Mouse (Mus musculus): ENCODE measurements around the gene Cpsf4. TPM values are rescaled to one million over a fixed set of nuclear protein-coding genes. Genes with fewer than 3 reads are reported as not detected.

Gene Cpsf4
- polyA plus RNA-seq (2017; shearing (Covaris generic)), result 29.3 TPM

DNA sequence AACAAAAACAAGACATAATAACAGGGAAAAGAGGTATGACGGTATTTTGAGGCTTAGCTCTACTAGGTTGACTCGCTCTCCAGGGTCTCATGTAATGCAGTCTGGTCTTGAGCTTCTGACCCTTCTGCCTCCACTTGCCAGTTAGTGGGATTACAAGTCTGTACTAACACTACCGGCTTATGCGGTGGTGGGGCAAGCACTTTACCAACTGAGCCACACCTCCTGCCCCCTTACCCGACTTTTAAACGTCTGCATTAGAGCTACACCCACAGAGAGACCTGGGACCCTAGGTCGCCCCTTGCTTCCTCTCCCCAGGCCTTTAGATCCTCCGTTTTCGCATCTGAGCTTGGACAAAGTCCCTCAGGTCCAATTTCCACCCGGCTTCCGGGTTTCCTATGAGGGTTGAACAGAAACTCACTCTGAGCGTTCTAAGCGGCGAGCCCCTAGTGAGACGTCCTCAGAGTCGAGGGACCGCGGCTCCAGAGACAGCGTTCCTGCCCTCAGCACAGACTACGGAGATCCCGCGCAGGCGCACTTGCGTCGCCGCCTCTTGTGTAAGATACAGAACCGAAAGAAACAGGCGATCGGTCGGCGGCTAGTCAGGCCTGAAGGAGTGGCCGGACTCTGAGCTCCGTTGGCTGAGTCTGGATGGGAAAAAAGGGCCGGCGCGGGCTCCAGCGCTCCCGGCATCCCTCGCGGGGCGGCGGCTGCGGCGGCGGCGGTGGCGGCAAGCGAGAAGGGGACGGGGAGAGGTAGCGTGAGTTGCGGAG lies at the start of gene Cpsf4, which contains the start of gene Ptcd1:
Gene Cpsf4, plus strand, starts transcription at position 678 of the 770 bp plus-strand sequence.
Gene Ptcd1, minus strand, starts transcription at position 573 of the 770 bp plus-strand sequence.

DNA sequence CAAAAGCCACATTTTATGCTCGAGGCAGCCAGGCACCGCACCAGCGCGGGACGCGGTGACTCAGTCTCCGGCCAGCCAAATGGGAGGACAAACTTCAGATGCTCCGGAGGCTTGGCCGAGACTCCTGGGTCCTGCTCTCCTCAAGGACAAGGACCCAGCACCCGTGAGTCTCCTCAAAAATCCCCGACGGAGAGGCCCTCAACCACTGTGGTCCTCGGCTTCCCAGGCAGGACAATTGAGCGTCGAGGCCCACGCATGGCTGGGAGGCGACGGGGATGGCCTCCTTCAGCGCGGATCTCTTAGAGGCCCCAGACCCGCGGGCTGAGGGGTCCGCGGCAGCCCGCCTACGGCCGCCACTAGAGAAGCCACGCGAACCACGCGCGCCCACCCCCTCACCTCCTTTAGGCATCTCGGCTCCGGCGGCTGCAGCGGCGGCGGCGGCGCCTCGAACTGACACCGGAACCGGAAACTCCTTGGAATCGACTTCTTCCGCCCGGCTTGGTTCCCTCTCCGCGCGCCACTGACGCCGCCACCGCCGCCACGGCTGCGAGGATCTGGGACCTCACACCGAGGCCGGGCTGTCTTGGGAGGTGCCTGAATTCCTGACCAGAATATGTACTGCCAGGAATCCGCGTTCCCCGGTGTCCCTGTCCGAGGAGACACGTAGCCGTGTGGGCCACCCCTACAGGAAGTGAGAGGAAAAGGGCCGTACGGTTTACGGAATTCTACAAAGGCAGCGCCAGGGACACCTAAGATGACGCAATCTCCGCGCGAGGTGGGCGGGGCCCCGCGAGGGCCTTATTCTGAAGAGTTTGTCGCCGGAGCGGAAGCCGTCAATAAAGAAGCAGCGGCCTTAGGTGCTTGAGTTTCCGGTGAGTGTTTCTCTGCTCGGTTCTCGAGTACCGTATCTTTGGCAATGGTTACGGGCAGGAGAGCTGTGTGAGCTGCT lies 27.2 kb upstream of the Cpsf4 start, which contains the start of the genes Pdap1 and Bud31:
Gene Pdap1, minus strand, starts transcription at position 668 of the 949 bp plus-strand sequence.
Gene Bud31, plus strand, starts transcription at position 792 of the 949 bp plus-strand sequence.

DNA sequence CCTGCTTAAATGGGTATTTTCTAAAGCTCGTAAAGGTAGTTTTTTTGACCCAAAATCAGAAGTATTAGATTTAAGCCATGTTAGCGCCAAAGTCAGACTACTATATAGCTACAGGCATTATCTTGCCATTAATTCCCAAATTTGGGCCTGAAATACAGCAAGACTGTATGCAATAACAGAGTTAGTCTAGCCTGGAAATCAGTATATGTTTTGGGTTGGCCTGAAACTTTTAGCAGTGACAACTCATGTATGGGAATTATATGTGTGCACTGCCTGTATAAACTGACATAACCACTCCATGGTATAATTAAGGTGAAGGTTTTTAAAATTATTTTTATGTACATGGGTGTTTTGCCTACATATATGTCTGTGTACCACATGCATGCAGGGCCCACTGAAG lies 24.9 kb downstream of the Cpsf4 start, which contains the start of gene Atp5j2:
Gene Atp5j2, minus strand, starts transcription at position 101 of the 400 bp plus-strand sequence.

DNA sequence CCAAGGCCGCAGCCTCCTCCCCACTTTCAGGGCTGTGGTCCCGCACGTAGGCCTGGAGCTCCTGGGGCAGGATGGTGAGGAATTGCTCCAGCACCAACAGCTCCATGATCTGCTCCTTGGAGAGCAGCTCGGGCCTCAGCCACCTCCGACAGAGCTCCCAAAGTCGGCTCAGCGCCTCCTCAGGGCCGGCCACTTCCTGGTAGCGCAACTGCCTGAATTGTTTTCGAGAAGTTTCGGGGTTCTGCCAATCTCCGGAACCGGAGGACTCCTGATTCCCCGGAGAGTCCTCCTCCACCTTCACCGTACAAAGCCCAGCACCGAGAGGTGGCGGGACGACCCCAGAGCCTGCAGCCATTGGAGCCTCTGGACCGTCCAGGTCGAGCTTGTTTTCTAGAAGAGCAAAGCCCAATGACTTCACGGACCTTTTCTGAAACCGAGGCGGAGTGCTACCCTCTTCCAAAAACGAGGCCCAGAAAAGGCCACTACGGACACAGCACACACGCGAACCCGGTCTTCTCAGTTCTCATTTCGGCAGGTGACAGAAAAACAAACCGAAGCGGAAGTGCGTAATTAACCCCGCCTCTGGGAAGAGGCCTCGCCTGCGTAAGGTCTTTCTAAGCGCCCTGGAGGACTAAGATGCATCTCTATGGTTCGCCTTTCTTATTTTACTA lies 34.4 kb downstream of the Cpsf4 start, which contains the start of gene Zkscan14:
Gene Zkscan14, minus strand, starts transcription at position 548 of the 671 bp plus-strand sequence.

DNA sequence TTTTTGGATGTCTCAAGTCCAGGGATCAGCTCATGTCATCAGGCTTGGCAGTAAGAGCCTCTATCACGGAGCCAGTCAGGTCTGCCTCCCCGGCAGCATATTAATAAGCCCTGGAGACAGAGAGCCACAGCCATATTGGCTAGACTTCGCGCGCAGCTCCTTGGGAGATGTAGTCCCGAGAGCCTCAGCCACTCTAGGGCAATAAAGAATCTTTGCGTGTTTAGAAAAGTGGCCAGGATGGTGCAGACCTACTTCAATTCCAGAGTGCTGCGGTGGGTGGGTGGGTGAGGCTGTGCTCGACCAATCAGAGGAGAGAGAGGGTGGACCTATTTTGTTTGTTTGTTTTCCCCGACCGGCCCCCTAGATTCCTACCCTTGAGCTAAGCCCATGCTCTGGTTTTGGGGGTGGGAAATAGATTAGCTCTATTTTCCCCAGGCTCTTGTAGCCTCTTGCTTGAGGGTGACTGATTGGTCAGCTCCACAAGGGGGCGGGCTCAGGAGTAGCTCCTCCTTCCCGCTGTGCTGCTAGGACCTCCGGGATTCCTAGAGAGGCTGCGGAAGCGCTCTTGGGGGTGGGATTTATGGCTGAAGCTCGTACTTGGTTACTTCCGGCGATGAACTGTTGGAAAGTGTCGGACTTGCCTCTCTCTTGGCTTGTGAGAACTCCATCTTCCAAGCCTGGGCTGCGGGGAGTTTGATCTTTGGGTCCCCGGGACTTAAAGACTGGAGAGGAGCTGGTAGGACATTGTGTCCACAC lies 37.1 kb downstream of the Cpsf4 start, which contains the start of gene Zkscan5:
Gene Zkscan5, plus strand, starts transcription at position 627 of the 756 bp plus-strand sequence.

DNA sequence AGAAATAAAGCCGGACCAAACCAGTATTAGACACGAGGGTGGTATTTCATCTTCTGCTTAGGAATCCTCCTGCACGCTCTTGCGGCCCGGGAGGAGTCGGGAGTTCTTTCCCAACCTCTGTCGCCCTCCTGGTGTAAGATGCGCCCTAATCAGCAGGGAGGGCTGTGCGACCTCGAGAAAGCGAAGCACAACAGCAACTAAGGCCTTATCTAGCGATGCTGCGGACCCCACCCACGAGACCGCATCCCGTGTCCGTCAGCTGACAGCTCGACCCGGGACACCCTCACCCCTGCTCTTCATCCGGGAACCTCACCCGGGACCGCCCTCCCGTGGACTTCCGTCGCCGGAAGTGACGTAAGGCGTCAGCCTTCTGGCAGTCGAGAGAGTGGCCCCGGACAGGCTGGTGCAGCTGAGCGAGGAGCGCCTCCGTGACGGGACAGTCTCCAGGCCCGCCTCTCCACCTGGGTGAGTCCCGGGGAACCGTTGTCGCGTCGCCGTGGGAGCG lies 64.4 kb downstream of the Cpsf4 start, which contains the start of gene Zfp655:
Gene Zfp655, plus strand, starts transcription at position 349 of the 505 bp plus-strand sequence.

Other genes with a start within 250 kb of the Cpsf4 start
- 37.6 TPM for gene Smurf1, start 201.4 kb upstream of the Cpsf4 start, polyA plus RNA-seq (2017; shearing (Covaris generic))
- gene Gm4871, start 134.5 kb upstream of the Cpsf4 start, polyA plus RNA-seq (2017; shearing (Covaris generic)), result not detected
- gene 1700018F24Rik, start 124.2 kb upstream of the Cpsf4 start, polyA plus RNA-seq (2017; shearing (Covaris generic)), result not detected
- 71.9 TPM for gene Arpc1a, start 83.4 kb upstream of the Cpsf4 start, polyA plus RNA-seq (2017; shearing (Covaris generic))
- gene Kpna7, start 83.2 kb upstream of the Cpsf4 start, polyA plus RNA-seq (2017; shearing (Covaris generic)), result not detected
- gene Arpc1b, start 53.0 kb upstream of the Cpsf4 start, polyA plus RNA-seq (2017; shearing (Covaris generic)), result 1,118 TPM
- 36.0 TPM for gene Pdap1, start 27.0 kb upstream of the Cpsf4 start, polyA plus RNA-seq (2017; shearing (Covaris generic))
- gene Bud31, start 26.9 kb upstream of the Cpsf4 start, polyA plus RNA-seq (2017; shearing (Covaris generic)), result 215 TPM
- 13.6 TPM for gene Ptcd1, start 105 bp upstream of the Cpsf4 start, polyA plus RNA-seq (2017; shearing (Covaris generic))
- gene Atp5j2, start 24.8 kb downstream of the Cpsf4 start, polyA plus RNA-seq (2017; shearing (Covaris generic)), result 234 TPM
- 36.1 TPM for gene Zkscan14, start 34.7 kb downstream of the Cpsf4 start, polyA plus RNA-seq (2017; shearing (Covaris generic))
- 3.8 TPM for gene Zkscan5, start 37.3 kb downstream of the Cpsf4 start, polyA plus RNA-seq (2017; shearing (Covaris generic))
- 75.0 TPM for gene Zfp655, start 64.5 kb downstream of the Cpsf4 start, polyA plus RNA-seq (2017; shearing (Covaris generic))
- gene Zscan25, start 113.3 kb downstream of the Cpsf4 start, polyA plus RNA-seq (2017; shearing (Covaris generic)), result 1.3 TPM
- gene Cyp3a57, start 178.1 kb downstream of the Cpsf4 start, polyA plus RNA-seq (2017; shearing (Covaris generic)), result not detected

Data from effector memory CD4-positive, alpha-beta T cell, adult 5 months (primary cell).